Mouse (Mus musculus) bone marrow, adult 2 months (tissue): ENCODE measurements at regions not wholly inside any gene's neighbourhood (a gene's known extent, or its start where the extent isn't known, plus 50 kb on each side); places are given as distances from the start of the nearest gene placed in this dataset.

ENCODE experiments used
- CTCF ChIP-seq: fragments of 200-500 bp; IDR thresholded peaks from 2 replicates; pipeline ENCODE4 v1.5.1; 2011; ENCODE audit warnings: low read length, control low read depth; ENCODE audit not compliant: control insufficient read depth, insufficient read depth
- POLR2A ChIP-seq: fragments of 200-500 bp; IDR thresholded peaks from 2 replicates; pipeline ENCODE4 v1.6.1; 2011; ENCODE audit warnings: low read depth, mild to moderate bottlenecking, control low read depth, low read length, borderline replicate concordance; ENCODE audit not compliant: control insufficient read depth

DNA sequence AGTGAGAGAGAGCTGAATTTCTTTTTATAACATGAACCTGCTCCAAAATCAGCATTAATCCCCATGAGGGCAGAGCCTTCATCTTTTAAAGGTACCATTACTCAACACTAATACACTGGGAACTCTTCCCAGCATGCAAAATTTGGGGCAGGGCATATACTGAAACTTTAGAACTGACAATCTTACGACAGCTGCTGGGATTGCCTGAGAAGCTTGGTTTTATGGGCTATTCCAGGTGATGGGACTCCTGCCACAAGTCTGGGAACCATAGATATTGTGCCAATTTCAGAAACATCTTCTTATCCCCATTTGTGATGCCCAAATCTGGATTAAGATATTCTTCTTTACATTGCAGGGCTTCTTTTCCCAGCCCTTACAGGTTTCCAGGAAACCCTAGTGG is 125.8 kb upstream of the Tank start:
- TF ChIP-seq CTCF (no peak), POLR2A (no peak)
